Mouse (Mus musculus) forebrain, postnatal 0 days (tissue): ENCODE data around the gene Slc47a1. TPM values are rescaled to one million over a fixed set of nuclear protein-coding genes. Genes with fewer than 3 reads are reported as not detected.

Experiments
- ATAC-seq: fragments of 200-750 bp; cut with Nextera tagmentation; 2 replicates; pipeline ENCODE4 v1.8.0; 2017; ENCODE audit warnings: mild to moderate bottlenecking, moderate library complexity
- DNase-seq: peaks from one replicate; pipeline ENCODE4 v3.0.0-alpha.2; 2015
- H3K27ac ChIP-seq: fragments of 300-500 bp; sonication (generic); 2 replicates; pipeline ENCODE4 v1.5.1; 2014; ENCODE audit warnings: low read depth, mild to moderate bottlenecking, antibody characterized with exemption, low read length, moderate library complexity, mixed read lengths
- H3K27me3 ChIP-seq: fragments of 300-500 bp; sonication (generic); 2 replicates; pipeline ENCODE4 v1.6.1; 2014; ENCODE audit warnings: mild to moderate bottlenecking, low read length, mixed read lengths; ENCODE audit not compliant: insufficient read depth
- H3K36me3 ChIP-seq: fragments of 300-500 bp; sonication (generic); 2 replicates; pipeline ENCODE4 v1.6.1; 2014; ENCODE audit warnings: mild to moderate bottlenecking, moderate library complexity; ENCODE audit not compliant: insufficient read depth
- H3K4me1 ChIP-seq: fragments of 300-500 bp; sonication (generic); 2 replicates; pipeline ENCODE4 v1.6.1; 2014; ENCODE audit warnings: antibody characterized with exemption; ENCODE audit not compliant: insufficient read depth
- H3K4me2 ChIP-seq: fragments of 300-500 bp; sonication (generic); 2 replicates; pipeline ENCODE4 v1.6.1; 2014; ENCODE audit warnings: low read depth, mild to moderate bottlenecking, moderate library complexity
- H3K4me3 ChIP-seq: fragments of 300-500 bp; sonication (generic); 2 replicates; pipeline ENCODE4 v1.5.1; 2014; ENCODE audit warnings: low read depth, low read length, mixed read lengths
- H3K9ac ChIP-seq: fragments of 300-500 bp; sonication (generic); 2 replicates; pipeline ENCODE4 v1.6.1; 2014; ENCODE audit warnings: mild to moderate bottlenecking
- H3K9me3 ChIP-seq: fragments of 300-500 bp; sonication (generic); 2 replicates; pipeline ENCODE4 v1.6.1; 2016; ENCODE audit warnings: low read length
- CTCF ChIP-seq: sonication (generic); IDR thresholded peaks from 2 replicates; pipeline ENCODE4 v1.5.1; 2016; ENCODE audit warnings: antibody characterized with exemption, control low read depth, low read depth
- WGBS: fragments of 180-500 bp; shearing (Covaris S2); extraction: QIAGEN DNeasy Blood & Tissue Kit; methylation state at CpG from one replicate; pipeline ENCODE4 v1.1.7; 2014; 5-methylcytosine and 5-hydroxymethylcytosine counted together
- polyA plus RNA-seq: library from polyadenylated mRNA; unstranded; fragments of >200 nt; fragmentation: Nextera tagmentation; extraction: Ambion mirVana; gene quantifications from 2 replicates; pipeline ENCODE4 v1.2.1, GENCODE M21; 2015
- total RNA-seq: library from RNA; depleted of rRNA; stranded (reverse); fragments of >200 nt; gene quantifications from 2 replicates; pipeline ENCODE4 v1.2.3, GENCODE M21; 2014; rRNA removed

The Slc47a1 gene
- total and polyA plus RNA-seq, 2 experiments from 2014 or later = 0.75 to 2.3 TPM

DNA sequence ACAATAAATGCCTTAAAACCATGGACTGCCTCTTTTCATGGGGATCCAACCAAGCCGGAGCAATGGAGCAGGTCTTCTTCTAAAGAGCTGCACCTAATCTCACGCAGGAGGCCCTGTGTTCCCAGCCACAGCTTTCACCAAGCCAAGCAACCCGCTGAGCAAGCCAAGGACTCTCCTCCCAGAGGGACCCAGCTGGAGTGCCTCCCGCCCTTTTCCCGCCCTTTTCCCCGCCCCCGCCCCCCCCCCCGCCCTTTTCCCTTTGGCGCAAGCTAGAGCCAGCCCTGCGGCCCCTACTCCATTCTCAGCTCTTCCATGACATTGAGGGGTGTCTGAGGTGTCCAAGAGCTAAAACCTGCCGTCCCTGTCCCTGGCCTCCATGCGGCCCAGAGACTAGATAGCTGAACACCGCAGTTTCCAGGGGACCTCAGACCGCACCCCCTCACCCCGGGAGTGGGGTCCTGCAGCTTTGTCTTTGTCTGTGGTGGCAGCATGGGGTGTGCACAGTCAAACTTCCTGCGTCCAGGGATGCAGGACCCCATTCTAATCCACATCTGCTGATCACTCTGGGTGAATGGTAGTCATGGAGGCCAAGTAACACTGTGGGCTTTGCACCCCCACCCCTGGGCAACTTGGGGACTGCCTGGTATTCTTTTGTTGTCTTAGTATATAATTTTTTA, 77.3 kb downstream of the Slc47a1 start:
- H3K36me3 ChIP-seq = no peaks in the 10 kb centered on the region
- no peak for DNase-seq
- no peak for TF ChIP-seq CTCF
- H3K9ac ChIP-seq = no peak overlapping the region
- no peaks in the 10 kb centered on the region for H3K27me3 ChIP-seq
- no peak overlapping the region for H3K27ac ChIP-seq
- 17% methylated on average over 12 of the region's 16 CpGs for WGBS
- no peaks in the 10 kb centered on the region for H3K9me3 ChIP-seq
- no peaks in the 10 kb centered on the region for H3K4me1 ChIP-seq
- no peak overlapping the region for H3K4me3 ChIP-seq
- no peak overlapping the region for H3K4me2 ChIP-seq
- ATAC-seq = no peak

DNA sequence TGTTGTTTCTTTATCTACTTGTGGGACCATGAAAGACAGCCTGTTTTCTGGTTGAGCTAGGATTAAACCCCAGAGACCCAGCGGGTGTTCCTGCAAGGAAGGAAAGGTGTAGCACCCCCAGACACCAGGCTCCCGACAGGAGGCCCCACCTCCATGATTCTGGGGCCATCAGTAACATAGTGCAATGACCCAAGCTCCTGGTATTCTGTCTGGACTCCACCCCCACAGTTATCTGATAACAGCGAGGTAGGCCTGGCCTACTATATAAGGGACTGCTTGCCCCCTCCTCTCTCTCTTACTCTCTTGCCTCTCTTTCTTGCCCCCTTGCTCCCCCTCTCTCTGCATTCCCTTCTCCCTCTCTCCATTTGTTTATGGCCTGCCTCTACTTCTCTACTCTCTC, 77.9 kb downstream of the Slc47a1 start:
- Histone ChIP-seq H3K27me3 (no peaks in the 10 kb centered on the region), H3K9me3 (no peaks in the 10 kb centered on the region), H3K36me3 (no peaks in the 10 kb centered on the region), H3K9ac (no peak overlapping the region), H3K4me2 (no peak overlapping the region), H3K4me3 (no peak overlapping the region), H3K27ac (no peak overlapping the region), H3K4me1 (no peaks in the 10 kb centered on the region)
- ATAC-seq (no peak), DNase-seq (no peak)
- WGBS = 61% methylated on average over 3 of the region's 3 CpGs
- TF ChIP-seq CTCF = no peak

DNA sequence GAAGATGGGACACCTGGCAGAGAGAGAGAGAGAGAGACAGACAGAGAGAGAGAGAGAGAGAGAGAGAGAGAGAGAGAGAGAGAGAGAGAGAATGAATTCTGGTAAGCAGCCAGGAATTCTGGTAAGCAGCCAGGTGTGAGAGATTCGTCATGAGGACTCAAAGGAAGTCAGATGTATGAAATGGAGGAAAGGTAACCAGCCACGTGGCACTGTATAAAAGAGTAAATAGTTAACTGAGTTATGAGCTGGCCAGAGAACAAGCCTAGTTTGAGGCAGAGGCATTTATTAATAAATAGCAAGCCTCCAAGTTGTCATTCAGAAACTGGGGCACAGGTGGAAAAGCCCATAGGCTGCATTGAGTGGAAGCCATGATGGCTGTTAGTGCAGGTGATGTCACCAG, 80.2 kb downstream of the Slc47a1 start:
- Histone ChIP-seq H3K27me3 (no peaks in the 10 kb centered on the region), H3K4me3 (no peak overlapping the region), H3K4me2 (no peak overlapping the region), H3K9ac (no peak overlapping the region), H3K4me1 (no peaks in the 10 kb centered on the region), H3K36me3 (no peaks in the 10 kb centered on the region), H3K9me3 (no peaks in the 10 kb centered on the region), H3K27ac (no peak overlapping the region)
- ATAC-seq (no peak), DNase-seq (no peak)
- WGBS = 53% methylated on average over 2 of the region's 2 CpGs
- TF ChIP-seq CTCF = no peak

DNA sequence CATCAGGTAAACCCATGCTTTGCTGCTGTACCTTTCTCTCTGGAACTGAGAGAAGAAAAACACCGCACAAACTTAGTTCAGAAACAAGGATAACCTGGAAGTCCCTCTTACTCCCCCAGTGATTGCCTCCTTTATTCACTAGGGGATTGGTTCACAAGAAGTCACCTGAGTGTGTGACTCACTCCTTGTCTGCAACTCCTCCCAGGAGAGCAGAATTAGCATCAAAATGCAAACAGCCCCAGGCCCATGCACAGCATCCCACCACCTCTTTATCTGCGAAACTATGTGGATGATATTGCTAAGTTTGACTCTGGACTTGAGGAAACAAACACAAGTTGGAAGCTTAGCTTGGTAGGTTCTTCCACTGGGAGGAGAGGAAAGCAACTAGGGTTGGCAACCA, 80.8 kb downstream of the Slc47a1 start:
- ATAC-seq = no peak

DNA sequence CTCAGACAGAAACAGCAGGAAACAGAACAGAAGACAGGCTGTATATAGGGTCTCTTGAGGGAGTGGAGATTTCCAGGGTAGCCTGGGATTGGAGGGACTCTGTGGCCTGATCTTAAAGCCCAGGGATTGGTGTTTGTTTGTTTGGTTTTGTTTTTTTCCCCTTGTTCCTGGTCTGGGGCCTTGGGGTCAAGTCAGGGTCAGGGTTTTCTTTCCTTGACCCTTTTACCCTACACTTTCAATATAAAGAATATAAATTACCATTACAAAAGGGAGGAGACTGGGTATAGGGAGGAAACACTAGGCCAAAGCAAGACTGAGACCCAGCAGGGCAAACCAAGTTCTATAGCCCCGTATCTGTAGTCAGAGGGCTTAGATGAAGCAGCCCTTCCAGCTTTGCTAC, 81.6 kb downstream of the Slc47a1 start:
- no peaks in the 10 kb centered on the region for H3K4me1 ChIP-seq
- no peaks in the 10 kb centered on the region for H3K36me3 ChIP-seq
- DNase-seq (no peak), ATAC-seq (no peak)
- no peak overlapping the region for H3K4me2 ChIP-seq
- WGBS = 29% methylated on average over 1 of the region's 1 CpGs
- no peak overlapping the region for H3K27ac ChIP-seq
- no peak overlapping the region for H3K9ac ChIP-seq
- no peaks in the 10 kb centered on the region for H3K9me3 ChIP-seq
- TF ChIP-seq CTCF = no peak
- no peak overlapping the region for H3K4me3 ChIP-seq
- H3K27me3 ChIP-seq = no peaks in the 10 kb centered on the region

More for the DNA sequence above, 80.8 kb downstream of the Slc47a1 start:
- TF ChIP-seq CTCF = no peak
- H3K9me3 ChIP-seq = no peaks in the 10 kb centered on the region
- H3K4me2 ChIP-seq = no peak overlapping the region
- DNase-seq = no peak
- H3K27ac ChIP-seq = no peak overlapping the region
- H3K4me1 ChIP-seq = no peaks in the 10 kb centered on the region
- H3K4me3 ChIP-seq = no peak overlapping the region
- no peaks in the 10 kb centered on the region for H3K36me3 ChIP-seq
- no peaks in the 10 kb centered on the region for H3K27me3 ChIP-seq
- H3K9ac ChIP-seq = no peak overlapping the region
- WGBS = 91% methylated on average over 2 of the region's 2 CpGs

DNA sequence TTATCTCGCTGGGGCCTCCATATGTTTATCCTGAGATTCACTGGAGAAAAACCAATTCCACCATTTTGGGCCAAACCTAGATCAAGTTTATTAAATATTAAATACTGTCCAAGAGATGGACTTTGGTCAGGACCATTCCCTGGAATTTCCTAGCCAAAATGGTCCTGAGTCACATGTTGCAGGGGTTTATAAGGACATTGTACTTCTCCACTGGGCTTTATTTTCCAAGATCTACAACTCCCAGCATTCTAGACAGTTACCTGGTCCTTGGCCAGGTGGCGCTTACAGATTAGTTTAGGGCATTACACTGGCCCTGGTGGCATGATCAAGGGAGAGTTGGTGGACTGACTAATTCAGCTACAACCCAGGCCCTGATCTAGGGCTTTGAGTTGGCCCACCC, 82.6 kb downstream of the Slc47a1 start:
- Histone ChIP-seq H3K4me2 (no peak overlapping the region), H3K9ac (no peak overlapping the region), H3K4me1 (no peaks in the 10 kb centered on the region), H3K4me3 (no peak overlapping the region), H3K27me3 (no peaks in the 10 kb centered on the region), H3K36me3 (no peaks in the 10 kb centered on the region), H3K9me3 (no peaks in the 10 kb centered on the region), H3K27ac (no peak overlapping the region)
- 88% methylated on average over 2 of the region's 2 CpGs for WGBS
- ATAC-seq (no peak), DNase-seq (no peak)
- no peak for TF ChIP-seq CTCF

DNA sequence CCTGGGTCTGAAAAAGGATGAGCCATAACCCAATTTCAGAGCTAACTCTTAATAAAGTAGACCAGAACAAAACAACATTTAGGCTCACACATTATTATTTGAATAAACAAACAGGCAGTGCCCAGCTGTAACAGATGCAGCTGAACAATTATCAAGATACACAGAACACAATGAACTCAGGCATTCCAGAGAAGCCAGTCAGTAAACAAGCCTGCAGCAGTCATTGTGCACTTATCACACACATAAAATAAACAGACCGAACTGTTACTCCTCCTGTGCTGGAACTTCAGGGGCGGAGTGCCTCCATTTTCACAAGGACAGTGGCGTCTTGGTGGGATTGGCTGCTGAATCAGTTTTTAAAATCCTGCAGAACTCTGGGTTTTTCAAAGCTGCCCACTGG, 83.7 kb downstream of the Slc47a1 start:
- 84% methylated on average over 3 of the region's 3 CpGs for WGBS
- Histone ChIP-seq H3K9ac (no peak overlapping the region), H3K27ac (no peak overlapping the region), H3K4me1 (no peaks in the 10 kb centered on the region), H3K4me2 (no peak overlapping the region), H3K9me3 (no peaks in the 10 kb centered on the region), H3K4me3 (no peak overlapping the region), H3K36me3 (no peaks in the 10 kb centered on the region), H3K27me3 (no peaks in the 10 kb centered on the region)
- TF ChIP-seq CTCF = no peak
- DNase-seq (no peak), ATAC-seq (no peak)

Other genes starting within 250 kb of the Slc47a1 start
- 545 and 656 TPM in 2 replicates for gene Usp22, start 203.3 kb downstream of the Slc47a1 start, total RNA-seq
- gene Usp22, start 203.3 kb downstream of the Slc47a1 start, polyA plus RNA-seq = 345 and 405 TPM in 2 replicates
- 0.62 TPM in 1 of 2 replicates, not detected in the other for gene Aldh3a1, start 170.8 kb downstream of the Slc47a1 start, total RNA-seq
- gene Aldh3a1, start 170.8 kb downstream of the Slc47a1 start, polyA plus RNA-seq = 0.89 and 1.2 TPM in 2 replicates
- 32.5 and 50.2 TPM in 2 replicates for gene Aldh3a2, start 110.9 kb downstream of the Slc47a1 start, total RNA-seq
- gene Aldh3a2, start 110.9 kb downstream of the Slc47a1 start, polyA plus RNA-seq = 25.9 and 34.0 TPM in 2 replicates
- gene Slc47a2, start 35.5 kb downstream of the Slc47a1 start, total RNA-seq = 0.08 TPM in 1 of 2 replicates, not detected in the other
- gene Slc47a2, start 35.5 kb downstream of the Slc47a1 start, polyA plus RNA-seq = not detected in 2 replicates
- gene Rnf112, start 75.8 kb upstream of the Slc47a1 start, total RNA-seq = 85.9 and 91.3 TPM in 2 replicates
- 17.4 and 27.3 TPM in 2 replicates for gene Rnf112, start 75.8 kb upstream of the Slc47a1 start, polyA plus RNA-seq
- 8.0 and 17.4 TPM in 2 replicates for gene Mfap4, start 107.1 kb upstream of the Slc47a1 start, total RNA-seq
- gene Mfap4, start 107.1 kb upstream of the Slc47a1 start, polyA plus RNA-seq = 19.6 and 23.0 TPM in 2 replicates
- gene Mapk7, start 116.1 kb upstream of the Slc47a1 start, total RNA-seq = 45.9 and 50.3 TPM in 2 replicates
- gene Mapk7, start 116.1 kb upstream of the Slc47a1 start, polyA plus RNA-seq = 53.6 and 58.5 TPM in 2 replicates
- gene B9d1, start 126.8 kb upstream of the Slc47a1 start, total RNA-seq = 18.8 and 27.5 TPM in 2 replicates
- gene B9d1, start 126.8 kb upstream of the Slc47a1 start, polyA plus RNA-seq = 25.4 and 26.8 TPM in 2 replicates
- gene Epn2, start 201.3 kb upstream of the Slc47a1 start, total RNA-seq = 68.9 and 80.6 TPM in 2 replicates
- 60.7 and 77.3 TPM in 2 replicates for gene Epn2, start 201.3 kb upstream of the Slc47a1 start, polyA plus RNA-seq